Mouse (Mus musculus): ENCODE data around the gene Mbd3l2.
"Not testable (repeated sequence)": the region's sequence is repeated elsewhere in the genome, so short reads cannot be mapped to it uniquely, and the experiment has no call there.

The Mbd3l2 gene

DNA sequence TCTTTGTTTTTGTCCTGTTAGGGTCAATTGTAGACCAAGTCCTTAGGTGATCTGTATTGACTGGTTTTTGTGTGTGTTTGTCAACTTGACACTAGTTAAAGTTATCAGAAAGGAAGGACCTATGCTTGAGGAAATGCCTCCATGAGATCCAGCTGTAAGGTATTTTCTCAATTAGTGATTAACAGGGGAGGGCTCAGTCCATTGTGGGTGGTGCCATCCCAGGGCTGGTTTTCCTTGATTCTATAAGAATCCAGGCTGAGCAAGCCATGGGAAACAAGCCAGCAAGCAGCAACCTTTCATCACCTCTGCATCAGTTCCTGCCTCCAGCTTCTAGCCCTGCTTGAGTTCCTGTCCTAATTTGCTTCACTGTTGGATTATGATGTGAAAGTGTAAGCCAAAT, at the start of gene Mbd3l2:
Gene Mbd3l2, plus strand, starts transcription at position 301 of the 400 bp plus-strand sequence.
- DNase-seq (ENCODE audit: low spot score) = no peak

DNA sequence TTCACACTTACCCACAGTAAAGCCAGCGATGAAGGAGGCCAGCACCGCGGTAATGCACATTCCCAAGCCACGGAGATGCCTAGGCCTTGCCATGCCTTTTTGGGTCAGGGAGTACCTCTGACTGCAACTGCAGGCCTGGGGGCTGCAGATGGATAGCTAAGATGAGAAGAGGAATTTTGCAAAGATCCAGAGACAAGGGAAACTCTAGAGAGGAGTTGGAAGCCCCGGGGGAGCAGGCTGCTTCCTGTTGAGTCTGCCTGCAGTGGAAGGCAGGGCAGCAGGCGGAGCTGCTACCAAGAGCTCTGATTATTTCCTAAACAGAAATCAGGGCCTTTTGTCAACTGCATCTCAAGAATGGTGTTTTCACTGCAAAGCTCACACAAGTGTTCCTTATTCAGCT, 44.7 kb upstream of the Mbd3l2 start:
- DNase-seq (ENCODE audit: low spot score) = peak; percentile 31

GRCm38 (mm10) chr9:18399629-18400028, 30.8 kb upstream of the Mbd3l2 start:
- DNase-seq (ENCODE audit: low spot score) = no peak

DNA sequence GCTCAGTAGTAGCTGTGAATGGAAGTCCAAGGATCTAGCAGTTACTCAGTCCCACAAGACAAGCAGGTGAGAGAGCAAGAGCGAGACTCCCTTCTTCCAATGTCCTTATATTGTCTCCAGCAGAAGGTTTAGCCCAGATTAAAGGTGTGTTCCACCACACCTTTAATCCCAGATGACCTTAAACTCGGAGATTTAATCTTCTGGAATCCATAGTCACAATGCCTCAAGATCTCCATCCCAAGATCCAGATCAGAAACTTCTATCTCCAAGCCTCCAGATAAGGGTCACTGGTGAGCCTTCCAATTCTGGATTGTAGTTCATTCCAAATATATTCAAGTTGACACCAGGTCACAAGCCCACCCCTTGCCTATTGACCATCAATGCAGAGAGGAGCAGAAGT, 27.6 kb upstream of the Mbd3l2 start, which contains the start of gene Naalad2:
Gene Naalad2, minus strand, starts transcription at position 101 of the 400 bp plus-strand sequence.
- DNase-seq (ENCODE audit: low spot score) = not testable (repeated sequence)

DNA sequence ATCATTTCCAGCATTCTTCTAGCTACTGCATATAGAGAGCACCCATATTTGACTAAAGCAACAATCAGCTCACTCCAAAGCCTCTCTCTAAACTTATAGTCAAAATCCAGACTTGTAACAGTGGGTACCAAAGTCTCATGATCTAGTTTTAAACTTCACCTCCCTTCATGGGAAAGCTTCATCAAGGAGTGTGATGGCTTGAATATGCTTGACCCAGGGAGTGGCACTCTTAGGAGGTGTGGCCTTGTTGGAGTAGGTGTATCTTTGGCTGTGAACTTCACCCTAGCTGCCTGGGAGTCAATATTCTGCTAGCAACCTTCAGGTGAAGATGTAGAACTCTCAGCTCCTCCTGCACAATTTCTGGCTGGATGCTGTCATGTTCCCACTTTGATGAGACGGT, 26.3 kb upstream of the Mbd3l2 start, which contains the start of gene Ubtfl1:
Gene Ubtfl1, plus strand, starts transcription at position 301 of the 400 bp plus-strand sequence.
- DNase-seq (ENCODE audit: low spot score) = no peak

DNA sequence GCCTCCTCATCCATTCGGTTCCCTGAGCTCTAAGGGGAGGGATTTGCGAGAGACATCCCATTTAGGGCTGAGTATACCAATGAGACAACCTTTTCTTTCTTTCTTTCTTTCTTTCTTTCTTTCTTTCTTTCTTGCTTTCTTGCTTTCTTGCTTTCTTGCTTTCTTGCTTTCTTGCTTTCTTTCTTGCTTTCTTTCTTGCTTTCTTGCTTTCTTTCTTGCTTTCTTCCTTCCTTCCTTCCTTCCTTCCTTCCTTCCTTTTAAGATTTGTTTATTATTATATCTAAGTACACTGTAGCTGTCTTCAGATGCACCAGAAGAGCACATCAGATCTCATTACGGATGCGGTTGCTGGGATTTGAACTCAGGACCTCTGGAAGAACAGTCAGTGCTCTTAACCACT, 18.1 kb upstream of the Mbd3l2 start:
- peak; percentile 31 for DNase-seq (ENCODE audit: low spot score)

GRCm38 (mm10) chr9:18431687-18432086, 1.2 kb downstream of the Mbd3l2 start:
- DNase-seq (ENCODE audit: low spot score) = peak; percentile 51

GRCm38 (mm10) chr9:18456520-18456919, 26.1 kb downstream of the Mbd3l2 start:
- DNase-seq (ENCODE audit: low spot score) = no peak

DNA sequence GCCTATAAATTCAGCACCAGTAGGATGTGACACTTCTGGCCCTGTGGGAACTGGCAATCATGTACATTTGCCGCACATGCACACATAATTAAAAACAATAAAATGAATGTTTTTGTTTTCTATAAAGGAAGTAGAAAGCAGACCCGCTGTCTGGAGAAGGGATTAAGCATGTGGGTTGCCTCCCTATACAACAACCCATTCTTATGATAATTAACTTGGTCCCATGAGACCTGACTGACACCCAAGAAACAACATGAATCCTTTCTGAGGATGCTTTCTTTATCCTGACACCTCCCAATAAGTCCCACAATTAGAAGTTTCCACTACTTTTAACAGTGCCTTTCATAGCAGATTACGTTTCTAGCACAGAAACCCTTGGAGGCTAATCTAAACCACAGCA, 36.9 kb downstream of the Mbd3l2 start:
- no peak for DNase-seq (ENCODE audit: low spot score)

DNA sequence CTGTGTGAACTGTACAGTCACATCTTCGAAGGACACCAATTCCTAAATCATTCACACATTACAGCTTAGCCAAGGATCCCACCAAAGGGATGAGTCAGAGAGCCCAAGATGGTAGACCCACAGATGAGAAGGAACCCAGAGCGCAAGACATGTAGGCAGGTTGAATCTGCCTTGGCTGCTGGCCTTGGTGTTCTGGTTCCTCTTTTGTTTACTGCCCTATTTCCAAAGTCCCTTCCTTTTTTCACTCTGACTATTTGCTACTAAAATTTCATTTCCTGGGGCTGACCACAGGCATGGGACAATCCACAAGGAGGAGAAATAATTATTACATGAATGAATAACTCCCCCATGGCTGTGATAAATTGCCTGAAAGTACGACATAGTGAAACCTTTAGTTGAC, 37.6 kb downstream of the Mbd3l2 start:
- no peak for DNase-seq (ENCODE audit: low spot score)

DNA sequence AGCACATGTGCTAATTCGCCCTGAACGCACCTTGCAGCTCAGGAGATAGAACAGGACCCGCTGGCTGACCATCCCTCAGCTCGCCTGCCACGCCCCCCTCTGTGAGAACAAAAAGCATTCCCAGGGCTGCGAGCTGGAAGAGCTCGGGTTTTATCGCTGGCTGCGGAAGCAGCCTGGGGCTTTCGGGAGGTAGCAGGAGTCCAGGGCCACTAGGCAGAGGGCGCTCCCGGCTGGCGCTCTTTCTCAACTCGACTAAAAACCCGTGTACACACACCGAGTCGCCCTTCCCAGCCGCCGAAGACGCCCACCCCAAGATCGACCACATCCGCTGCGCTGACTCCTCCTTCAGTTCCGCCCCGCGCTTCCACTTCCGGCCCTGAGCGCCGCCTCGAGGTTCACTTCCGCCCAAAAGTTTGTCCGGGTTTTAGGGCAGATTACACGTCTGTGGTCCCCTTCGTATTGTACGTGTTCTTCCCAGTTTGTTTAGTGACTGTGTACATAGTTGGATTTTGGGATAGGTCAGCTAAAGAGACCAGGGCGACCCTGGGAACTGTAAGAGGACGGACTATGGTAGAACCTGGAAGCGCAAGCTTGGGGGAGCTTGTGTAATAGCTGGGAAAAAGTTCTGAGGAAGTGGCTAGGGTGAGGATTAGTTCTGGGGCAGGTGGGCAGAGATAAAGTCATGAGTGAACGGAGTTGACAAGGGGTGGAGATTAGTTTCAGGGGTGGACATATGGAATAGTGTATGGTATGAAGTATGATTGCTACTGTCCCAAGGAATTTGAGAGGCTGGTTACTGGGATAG, 43.1 kb downstream of the Mbd3l2 start:
- peak; percentile 76 for DNase-seq (ENCODE audit: low spot score)

DNA sequence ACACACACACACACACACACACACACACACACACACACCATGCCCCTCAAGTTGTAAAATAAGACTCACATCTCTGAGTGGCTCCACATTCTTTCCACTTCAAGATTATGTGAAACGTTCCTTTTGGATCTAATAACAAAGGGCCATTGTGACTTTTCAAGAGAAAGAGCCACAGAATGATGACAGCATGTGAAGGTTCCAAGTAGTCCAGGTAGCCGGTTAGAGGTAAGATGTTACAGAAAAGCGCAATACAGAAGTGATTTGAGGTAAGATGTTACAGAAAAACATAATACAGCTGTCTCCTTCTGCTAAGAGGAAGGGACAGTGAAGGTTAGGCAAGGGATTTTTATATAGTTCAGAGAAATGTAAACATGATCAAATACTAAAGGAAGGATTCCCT, 47.7 kb downstream of the Mbd3l2 start, which contains the start of the genes Zfp558 and Mbd3l1:
Gene Zfp558, minus strand, starts transcription at position 101 of the 400 bp plus-strand sequence.
Gene Mbd3l1, plus strand, starts transcription at position 192 of the 400 bp plus-strand sequence.
- no peak for DNase-seq (ENCODE audit: low spot score)
